Mouse (Mus musculus): ENCODE measurements at regions not wholly inside any gene's neighbourhood (a gene's known extent, or its start where the extent isn't known, plus 50 kb on each side); places are given as distances from the start of the nearest gene placed in this dataset.
A peak's percentile ranks its signal among the peaks of the same experiment; 100 is the strongest.

- no peak for DNase-seq
Measured at GRCm38 (mm10) chr3:139780054-139780453, 574.6 kb downstream of the Stpg2 start.

GRCm38 (mm10) chr3:139783406-139783805 is 577.9 kb downstream of the Stpg2 start:
- DNase-seq: no peak

- no peak for DNase-seq
Measured at GRCm38 (mm10) chr3:139786510-139786909, 581.0 kb downstream of the Stpg2 start.

GRCm38 (mm10) chr3:139788854-139789253 is 583.4 kb downstream of the Stpg2 start:
- DNase-seq: no peak

- no peak for DNase-seq
Measured at GRCm38 (mm10) chr3:139796685-139797084, 591.2 kb downstream of the Stpg2 start.

GRCm38 (mm10) chr3:139799059-139799458 is 593.6 kb downstream of the Stpg2 start:
- DNase-seq: no peak

GRCm38 (mm10) chr3:139802716-139803710 is 597.5 kb downstream of the Stpg2 start:
- DNase-seq: no peak

GRCm38 (mm10) chr3:139828014-139828413 is 622.5 kb downstream of the Stpg2 start:
- DNase-seq: no peak

GRCm38 (mm10) chr3:139828581-139828980 is 623.1 kb downstream of the Stpg2 start:
- no peak for DNase-seq

- DNase-seq: peak in 1 of 2 experiments; percentile 29
Measured at GRCm38 (mm10) chr3:139832599-139832998, 627.1 kb downstream of the Stpg2 start.

GRCm38 (mm10) chr3:139842015-139842414 is 636.5 kb downstream of the Stpg2 start:
- DNase-seq: no peak

GRCm38 (mm10) chr3:139842988-139843605 is 637.6 kb downstream of the Stpg2 start:
- peak; percentile 40 to 45 for DNase-seq

- no peak for DNase-seq
Measured at GRCm38 (mm10) chr3:139844443-139844842, 638.9 kb downstream of the Stpg2 start.

GRCm38 (mm10) chr3:139847826-139848225 is 642.3 kb downstream of the Stpg2 start:
- DNase-seq: peak; percentile 74 to 79

- DNase-seq: no peak
Measured at GRCm38 (mm10) chr3:139859966-139860635, 654.6 kb downstream of the Stpg2 start.

- DNase-seq: peak; percentile 44 to 55
Measured at GRCm38 (mm10) chr3:139860831-139861371, 655.4 kb downstream of the Stpg2 start.

GRCm38 (mm10) chr3:139866329-139866728 is 660.8 kb downstream of the Stpg2 start:
- peak; percentile 52 to 75 for DNase-seq

- DNase-seq: peak in 1 of 2 experiments; percentile 36
Measured at GRCm38 (mm10) chr3:139867030-139867429, 661.5 kb downstream of the Stpg2 start.

- no peak for DNase-seq
Measured at GRCm38 (mm10) chr3:139867499-139867898, 662.0 kb downstream of the Stpg2 start.

GRCm38 (mm10) chr3:139869779-139870178 is 664.3 kb downstream of the Stpg2 start:
- DNase-seq: no peak

GRCm38 (mm10) chr3:139885942-139886860 is 680.7 kb downstream of the Stpg2 start:
- peak; percentile 91 to 95 for DNase-seq

- peak; percentile 82 to 83 for DNase-seq
Measured at GRCm38 (mm10) chr3:139887265-139887664, 681.8 kb downstream of the Stpg2 start.
